Mouse (Mus musculus) hindbrain, embryonic 15.5 days (tissue): ENCODE measurements around the gene Adcy7. TPM values are rescaled to one million over a fixed set of nuclear protein-coding genes. Genes with fewer than 3 reads are reported as not detected.

Source experiments
- ATAC-seq: fragments of 200-750 bp; cut with Nextera tagmentation; 2 replicates; pipeline ENCODE4 v1.8.0; 2017; ENCODE audit warnings: low read depth, moderate number of reproducible peaks, moderate TSS enrichment; ENCODE audit not compliant: low FRiP score
- H3K27ac ChIP-seq: fragments of 300-500 bp; sonication (generic); replicated peaks from 2 replicates; pipeline ENCODE4 v1.5.1; 2015; ENCODE audit warnings: mild to moderate bottlenecking, inconsistent platforms
- H3K27me3 ChIP-seq: fragments of 300-500 bp; sonication (generic); 2 replicates; pipeline ENCODE4 v1.6.1; 2015; ENCODE audit warnings: control low read depth, inconsistent platforms
- H3K36me3 ChIP-seq: fragments of 300-500 bp; sonication (generic); 2 replicates; pipeline ENCODE4 v1.6.1; 2015; ENCODE audit warnings: control low read depth, inconsistent platforms
- H3K4me1 ChIP-seq: fragments of 300-500 bp; sonication (generic); replicated peaks from 2 replicates; pipeline ENCODE4 v1.6.1; 2015; ENCODE audit warnings: control low read depth, inconsistent platforms
- H3K4me2 ChIP-seq: fragments of 300-500 bp; sonication (generic); 2 replicates; pipeline ENCODE4 v1.6.1; 2015; ENCODE audit warnings: moderate library complexity, mild to moderate bottlenecking, inconsistent platforms
- H3K4me3 ChIP-seq: fragments of 300-500 bp; sonication (generic); 2 replicates; pipeline ENCODE4 v1.5.1; 2015; ENCODE audit warnings: mild to moderate bottlenecking, inconsistent platforms
- H3K9ac ChIP-seq: fragments of 300-500 bp; sonication (generic); 2 replicates; pipeline ENCODE4 v1.6.1; 2015; ENCODE audit warnings: inconsistent platforms
- H3K9me3 ChIP-seq: fragments of 300-500 bp; sonication (generic); 2 replicates; pipeline ENCODE4 v1.6.1; 2016; ENCODE audit warnings: control low read depth, inconsistent platforms
- WGBS: fragments of 180-500 bp; shearing (Covaris S2); methylation state at CpG from one replicate; pipeline ENCODE4 v1.1.7; 2015; 5-methylcytosine and 5-hydroxymethylcytosine counted together
- polyA plus RNA-seq: library from polyadenylated mRNA; unstranded; fragments of >200 nt; fragmentation: Nextera tagmentation; extraction: Ambion mirVana; gene quantifications from 2 replicates; pipeline ENCODE4 v1.2.1, GENCODE M21; 2015

The Adcy7 gene
- polyA plus RNA-seq, 1 experiment from 2014 or later = 5.2 TPM

DNA sequence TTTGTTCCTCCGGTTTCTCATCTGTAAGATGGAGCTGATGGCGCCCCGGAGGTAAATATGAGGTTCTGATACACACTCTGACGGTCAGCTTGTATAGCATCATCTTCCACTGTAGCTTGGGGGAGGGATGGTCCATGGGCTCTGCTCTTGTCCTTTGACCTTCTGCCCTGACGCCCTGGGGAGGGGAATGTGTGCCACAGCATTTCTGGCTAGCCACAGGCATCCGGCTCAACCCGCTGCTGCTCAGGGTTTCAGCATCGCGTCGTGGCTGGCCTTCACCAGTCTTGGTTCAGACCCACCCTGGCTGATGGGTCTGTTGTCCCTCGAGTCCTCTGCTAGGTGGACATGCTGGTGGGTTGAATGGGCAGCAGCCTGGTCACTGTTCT lies 19.1 kb downstream of the Adcy7 start:
- Histone ChIP-seq H3K9ac (no peak overlapping the region), H3K9me3 (no peaks in the 10 kb centered on the region), H3K27ac (no peak overlapping the region), H3K27me3 (no peaks in the 10 kb centered on the region), H3K4me1 (no peaks in the 10 kb centered on the region), H3K36me3 (no peaks in the 10 kb centered on the region), H3K4me2 (no peak overlapping the region), H3K4me3 (no peak overlapping the region)
- ATAC-seq = no peak
- 88% methylated on average over 11 of the region's 11 CpGs for WGBS

DNA sequence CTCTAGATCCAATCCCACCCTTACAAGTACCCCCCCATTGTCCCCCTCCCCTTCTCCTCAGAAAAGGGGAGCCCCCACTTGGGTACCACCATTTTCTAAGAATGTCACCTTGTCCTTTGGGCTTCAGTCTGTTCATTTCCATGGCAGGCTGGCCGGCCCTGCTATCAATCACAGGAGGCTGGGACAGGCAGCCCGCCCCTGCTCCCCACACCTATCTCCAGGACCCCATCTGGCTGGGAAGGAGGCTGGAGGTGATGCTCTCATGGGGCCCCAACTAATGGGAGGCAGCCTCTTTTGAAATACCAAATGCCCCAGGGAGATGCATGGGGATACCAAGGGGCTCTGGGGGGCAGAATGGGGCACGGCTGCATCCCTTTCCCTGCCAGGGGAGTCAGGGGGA lies 20.7 kb downstream of the Adcy7 start:
- Histone ChIP-seq H3K4me2 (no peak overlapping the region), H3K27ac (no peak overlapping the region), H3K9me3 (no peaks in the 10 kb centered on the region), H3K4me1 (no peaks in the 10 kb centered on the region), H3K4me3 (no peak overlapping the region), H3K9ac (no peak overlapping the region), H3K27me3 (no peaks in the 10 kb centered on the region), H3K36me3 (no peaks in the 10 kb centered on the region)
- WGBS = 78% methylated on average over 3 of the region's 3 CpGs
- ATAC-seq = no peak

DNA sequence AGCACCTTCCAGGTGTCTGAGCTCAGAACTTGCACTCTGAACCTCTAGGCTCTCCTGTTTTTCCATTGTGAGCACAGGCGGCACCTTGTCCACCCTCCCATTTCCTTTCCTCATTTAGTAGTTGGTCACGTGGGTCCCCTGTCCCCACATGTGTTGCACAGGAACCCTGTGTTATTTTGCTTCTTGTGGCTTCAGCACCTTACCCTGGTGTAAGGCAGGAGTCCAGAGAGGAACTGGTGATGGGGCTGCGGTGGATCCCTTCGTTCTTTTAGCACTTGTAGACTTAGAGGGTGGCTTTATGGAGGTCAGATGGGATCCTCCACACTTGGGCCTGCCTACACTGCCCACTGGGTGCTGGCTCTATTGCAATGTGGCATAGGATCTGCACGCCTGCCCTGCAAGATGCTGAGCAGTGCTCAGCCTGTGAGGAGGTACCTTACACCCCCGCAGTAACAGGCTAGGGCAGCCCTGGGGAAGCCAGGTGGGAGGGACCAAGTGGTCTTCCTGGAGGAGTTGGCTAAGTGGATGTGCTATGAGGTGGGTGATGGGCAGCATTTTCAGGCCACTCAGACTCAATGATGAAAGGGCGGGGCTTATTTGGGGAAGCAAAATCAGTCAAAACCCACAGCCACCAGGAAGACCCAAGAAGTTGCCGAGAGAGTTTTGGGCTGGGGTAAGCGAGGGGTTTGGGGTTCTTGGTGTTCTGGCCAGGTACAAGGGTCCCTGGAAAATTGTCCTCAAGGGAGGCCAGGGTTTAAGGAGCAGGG lies 21.6 kb downstream of the Adcy7 start:
- H3K36me3 ChIP-seq = no peaks in the 10 kb centered on the region
- H3K9me3 ChIP-seq = no peaks in the 10 kb centered on the region
- H3K27me3 ChIP-seq = no peaks in the 10 kb centered on the region
- ATAC-seq = no peak
- H3K4me2 ChIP-seq = no peak overlapping the region
- 95% methylated on average over 9 of the region's 9 CpGs for WGBS
- H3K4me3 ChIP-seq = no peak overlapping the region
- no peak overlapping the region for H3K27ac ChIP-seq
- no peaks in the 10 kb centered on the region for H3K4me1 ChIP-seq
- no peak overlapping the region for H3K9ac ChIP-seq

DNA sequence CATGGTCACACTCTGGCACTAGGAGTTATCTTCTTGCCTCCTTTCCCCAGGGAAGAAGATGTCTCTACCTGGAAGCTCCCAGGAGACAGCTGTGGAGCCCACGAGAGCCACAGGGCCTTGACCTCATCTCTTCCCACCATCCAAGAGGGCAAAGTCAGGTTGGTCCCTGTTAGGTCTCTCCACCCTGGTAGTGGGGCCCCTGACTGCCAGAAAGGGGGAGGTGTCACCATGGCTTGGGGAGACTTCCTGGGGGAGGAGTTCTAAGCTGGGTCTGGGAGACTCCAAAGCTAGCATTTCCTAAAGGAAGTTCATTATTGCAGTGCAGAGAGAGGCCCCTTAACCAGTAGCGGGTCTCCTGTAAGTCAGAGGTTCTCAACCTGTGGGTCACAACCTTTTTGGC lies 22.8 kb downstream of the Adcy7 start:
- Histone ChIP-seq H3K27ac (no peak overlapping the region), H3K36me3 (no peaks in the 10 kb centered on the region), H3K9ac (no peak overlapping the region), H3K4me1 (no peaks in the 10 kb centered on the region), H3K4me3 (no peak overlapping the region), H3K4me2 (no peak overlapping the region), H3K9me3 (no peaks in the 10 kb centered on the region), H3K27me3 (no peaks in the 10 kb centered on the region)
- ATAC-seq = no peak
- 98% methylated on average over 2 of the region's 2 CpGs for WGBS

GRCm38 (mm10) chr8:88297976-88298732 lies 26.0 kb downstream of the Adcy7 start:
- Histone ChIP-seq H3K4me2 (no peak overlapping the region), H3K4me1 (no peaks in the 10 kb centered on the region), H3K36me3 (no peaks in the 10 kb centered on the region), H3K9ac (no peak overlapping the region), H3K27ac (no peak overlapping the region), H3K9me3 (no peaks in the 10 kb centered on the region), H3K27me3 (no peaks in the 10 kb centered on the region), H3K4me3 (no peak overlapping the region)
- 64% methylated on average over 12 of the region's 12 CpGs for WGBS
- no peak for ATAC-seq

DNA sequence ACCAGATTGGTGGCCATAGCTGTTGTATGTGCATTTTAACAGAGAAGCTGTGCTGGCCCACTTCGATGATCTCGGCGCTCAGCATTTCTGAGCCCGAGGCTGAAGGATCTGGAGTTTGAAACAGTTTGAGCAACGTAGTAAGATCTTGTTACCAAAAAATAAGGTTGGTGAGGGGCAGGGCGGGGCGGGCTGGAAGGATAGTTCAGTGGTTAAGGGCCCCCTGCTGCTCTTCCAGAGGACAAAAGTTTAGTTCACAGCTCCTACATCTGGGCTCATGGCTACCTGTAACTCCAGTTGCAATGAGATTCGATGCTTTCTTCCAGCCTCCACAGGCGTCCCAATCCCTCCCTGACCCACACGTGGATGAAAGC lies 26.5 kb downstream of the Adcy7 start:
- Histone ChIP-seq H3K9ac (no peak overlapping the region), H3K27ac (no peak overlapping the region), H3K36me3 (no peaks in the 10 kb centered on the region), H3K4me1 (no peaks in the 10 kb centered on the region), H3K4me3 (no peak overlapping the region), H3K27me3 (no peaks in the 10 kb centered on the region), H3K9me3 (no peaks in the 10 kb centered on the region), H3K4me2 (no peak overlapping the region)
- no peak for ATAC-seq
- 88% methylated on average over 10 of the region's 10 CpGs for WGBS

- WGBS = 75% methylated on average over 10 of the region's 10 CpGs
- Histone ChIP-seq H3K36me3 (no peaks in the 10 kb centered on the region), H3K27me3 (no peaks in the 10 kb centered on the region), H3K9me3 (no peaks in the 10 kb centered on the region), H3K4me2 (no peak overlapping the region), H3K9ac (no peak overlapping the region), H3K4me1 (no peaks in the 10 kb centered on the region), H3K4me3 (no peak overlapping the region), H3K27ac (no peak overlapping the region)
- no peak for ATAC-seq
Measured at GRCm38 (mm10) chr8:88299907-88300603, 27.9 kb downstream of the Adcy7 start.

GRCm38 (mm10) chr8:88301589-88302437 lies 29.6 kb downstream of the Adcy7 start:
- Histone ChIP-seq H3K9ac (no peak overlapping the region), H3K4me1 (no peaks in the 10 kb centered on the region), H3K27ac (no peak overlapping the region), H3K4me2 (no peak overlapping the region), H3K9me3 (no peaks in the 10 kb centered on the region), H3K27me3 (no peaks in the 10 kb centered on the region), H3K36me3 (no peaks in the 10 kb centered on the region), H3K4me3 (no peak overlapping the region)
- ATAC-seq = peak; percentile 42; the same call in 1 of the 2 replicates
- WGBS = 49% methylated on average over 15 of the region's 15 CpGs

GRCm38 (mm10) chr8:88305814-88306213 lies 33.6 kb downstream of the Adcy7 start:
- no peak for ATAC-seq
- WGBS = 91% methylated on average over 4 of the region's 4 CpGs
- no peak overlapping the region for H3K27ac ChIP-seq
- no peaks in the 10 kb centered on the region for H3K9me3 ChIP-seq
- H3K36me3 ChIP-seq = no peaks in the 10 kb centered on the region
- no peak overlapping the region for H3K4me3 ChIP-seq
- H3K4me1 ChIP-seq = no peaks in the 10 kb centered on the region
- no peak overlapping the region for H3K9ac ChIP-seq
- no peak overlapping the region for H3K4me2 ChIP-seq
- no peaks in the 10 kb centered on the region for H3K27me3 ChIP-seq

GRCm38 (mm10) chr8:88306511-88306910 lies 34.3 kb downstream of the Adcy7 start:
- H3K36me3 ChIP-seq = no peaks in the 10 kb centered on the region
- no peak overlapping the region for H3K27ac ChIP-seq
- H3K4me3 ChIP-seq = no peak overlapping the region
- H3K9ac ChIP-seq = no peak overlapping the region
- no peaks in the 10 kb centered on the region for H3K4me1 ChIP-seq
- no peaks in the 10 kb centered on the region for H3K9me3 ChIP-seq
- 74% methylated on average over 14 of the region's 14 CpGs for WGBS
- no peak overlapping the region for H3K4me2 ChIP-seq
- no peak for ATAC-seq
- H3K27me3 ChIP-seq = no peaks in the 10 kb centered on the region

DNA sequence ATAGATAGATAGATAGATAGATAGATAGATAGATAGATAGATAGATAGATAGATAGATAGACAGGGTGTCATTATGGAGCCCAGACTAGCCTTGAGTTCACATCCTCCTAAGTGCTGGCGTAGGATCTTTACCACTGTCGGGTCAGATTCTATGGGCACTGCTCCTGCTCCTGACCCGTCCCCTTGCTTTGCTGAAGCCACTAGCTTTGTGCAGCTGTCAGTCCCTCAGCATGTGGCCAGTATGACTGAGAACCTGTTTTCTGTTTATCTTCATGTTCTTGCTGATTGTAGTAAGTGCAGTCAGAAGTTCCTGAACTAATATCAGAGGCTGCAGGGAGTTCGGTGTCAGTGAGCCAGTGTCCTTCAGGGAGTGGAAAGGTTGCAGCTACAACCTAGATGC lies 35.5 kb downstream of the Adcy7 start:
- no peak overlapping the region for H3K4me2 ChIP-seq

More for the DNA sequence above, 35.5 kb downstream of the Adcy7 start:
- H3K9me3 ChIP-seq = no peaks in the 10 kb centered on the region
- no peak overlapping the region for H3K27ac ChIP-seq
- WGBS = 84% methylated on average over 4 of the region's 4 CpGs
- H3K9ac ChIP-seq = no peak overlapping the region
- no peaks in the 10 kb centered on the region for H3K36me3 ChIP-seq
- no peaks in the 10 kb centered on the region for H3K27me3 ChIP-seq
- no peak overlapping the region for H3K4me3 ChIP-seq
- no peak for ATAC-seq
- H3K4me1 ChIP-seq = no peaks in the 10 kb centered on the region
